Mouse (Mus musculus) lung, postnatal 14 days (tissue): ENCODE measurements around the gene Nsd2.

Experiments used
- DNase-seq: peaks from one replicate; pipeline ENCODE4 v3.0.0; 2021

Gene Nsd2

GRCm38 (mm10) chr5:33819876-33820732 lies at the start of gene Nsd2:
Nsd2 (plus strand) TSS chr5:33820725.
- DNase-seq: peak; percentile 87

GRCm38 (mm10) chr5:33777195-33777594 lies 43.3 kb upstream of the Nsd2 start:
- no peak for DNase-seq

GRCm38 (mm10) chr5:33781964-33782344 lies 38.6 kb upstream of the Nsd2 start:
- no peak for DNase-seq

- DNase-seq: peak; percentile 93
Measured at GRCm38 (mm10) chr5:33782345-33782998, 38.1 kb upstream of the Nsd2 start, which contains the start of gene Letm1. Letm1 (minus strand) TSS chr5:33782817.

GRCm38 (mm10) chr5:33782999-33783390 lies 37.5 kb upstream of the Nsd2 start:
- DNase-seq: no peak

GRCm38 (mm10) chr5:33791912-33792643 lies 28.4 kb upstream of the Nsd2 start:
- no peak for DNase-seq

- DNase-seq: no peak
Measured at GRCm38 (mm10) chr5:33803337-33803736, 17.2 kb upstream of the Nsd2 start.

- DNase-seq: no peak
Measured at GRCm38 (mm10) chr5:33811519-33811918, 9.0 kb upstream of the Nsd2 start.

GRCm38 (mm10) chr5:33816008-33816725 lies 4.4 kb upstream of the Nsd2 start:
- DNase-seq: no peak

- no peak for DNase-seq
Measured at GRCm38 (mm10) chr5:33818104-33818503, 2.4 kb upstream of the Nsd2 start.

GRCm38 (mm10) chr5:33819141-33819875 lies 1.2 kb upstream of the Nsd2 start:
- DNase-seq: peak; percentile 7

GRCm38 (mm10) chr5:33820733-33821621 lies 452 bp downstream of the Nsd2 start:
- peak; percentile 63 for DNase-seq

GRCm38 (mm10) chr5:33821901-33822427 lies 1.4 kb downstream of the Nsd2 start:
- no peak for DNase-seq

GRCm38 (mm10) chr5:33822456-33822855 lies 1.9 kb downstream of the Nsd2 start:
- DNase-seq: no peak

GRCm38 (mm10) chr5:33826001-33826400 lies 5.5 kb downstream of the Nsd2 start:
- no peak for DNase-seq

GRCm38 (mm10) chr5:33828107-33828506 lies 7.6 kb downstream of the Nsd2 start:
- DNase-seq: no peak

- DNase-seq: no peak
Measured at GRCm38 (mm10) chr5:33829958-33830357, 9.4 kb downstream of the Nsd2 start.

GRCm38 (mm10) chr5:33830832-33831231 lies 10.3 kb downstream of the Nsd2 start:
- peak; percentile 5 for DNase-seq

- DNase-seq: no peak
Measured at GRCm38 (mm10) chr5:33841331-33841730, 20.8 kb downstream of the Nsd2 start.

- no peak for DNase-seq
Measured at GRCm38 (mm10) chr5:33842549-33842948, 22.0 kb downstream of the Nsd2 start.

GRCm38 (mm10) chr5:33851466-33851865 lies 30.9 kb downstream of the Nsd2 start:
- no peak for DNase-seq
